Mouse (Mus musculus) lung, postnatal 14 days (tissue): ENCODE results near the gene Olig1.

Experiments used
- DNase-seq: peaks from one replicate; pipeline ENCODE4 v3.0.0; 2021

The Olig1 gene

GRCm38 (mm10) chr16:91269468-91270211 is at the start of gene Olig1:
TSS of gene Olig1 (plus strand) at chr16:91269772.
- peak; percentile 7 for DNase-seq

- no peak for DNase-seq
Observed at GRCm38 (mm10) chr16:91222171-91222642, 47.4 kb upstream of the Olig1 start.

- no peak for DNase-seq
Observed at GRCm38 (mm10) chr16:91222643-91223271, 46.8 kb upstream of the Olig1 start.

DNA sequence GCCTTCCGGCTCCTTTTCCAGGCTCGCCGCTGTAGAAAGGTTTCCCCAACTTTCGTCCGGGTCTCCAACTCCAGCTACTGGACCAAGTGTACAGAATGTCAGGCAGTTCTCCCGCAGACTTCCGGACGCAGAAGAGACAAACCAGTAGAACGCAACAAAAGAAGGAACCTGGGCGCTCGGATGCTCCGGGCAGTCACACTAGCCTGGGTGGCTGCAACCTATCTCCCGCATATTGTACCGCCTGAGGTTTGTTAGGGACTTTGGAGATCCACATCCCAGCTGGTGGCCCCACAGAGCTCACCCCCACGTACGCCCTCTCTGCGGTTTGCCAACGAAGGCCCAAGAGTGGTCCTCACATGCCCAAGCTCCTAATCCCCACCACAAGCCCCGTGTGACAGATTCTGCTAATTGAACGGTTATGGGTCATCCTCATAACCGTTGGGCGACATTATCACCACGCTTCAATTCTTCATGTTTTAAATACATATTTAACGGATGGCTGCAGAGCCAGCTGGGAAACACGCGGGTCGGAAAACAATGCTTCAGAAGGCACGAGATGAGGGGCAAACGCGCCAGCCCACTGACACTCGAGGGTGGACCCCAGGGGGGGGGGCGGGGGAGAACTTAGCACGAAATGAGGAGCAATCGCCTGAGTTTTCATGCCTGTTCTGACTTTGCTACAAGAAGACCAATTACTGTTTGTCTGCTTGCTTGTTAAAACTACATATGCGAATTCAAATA is 46.1 kb upstream of the Olig1 start:
- DNase-seq = no peak

- no peak for DNase-seq
Observed at GRCm38 (mm10) chr16:91224068-91224402, 45.5 kb upstream of the Olig1 start.

GRCm38 (mm10) chr16:91224481-91225232 is 44.9 kb upstream of the Olig1 start:
- DNase-seq = no peak

- DNase-seq = no peak
Observed at GRCm38 (mm10) chr16:91225233-91226037, 44.1 kb upstream of the Olig1 start, which contains the start of gene Olig2. TSS of gene Olig2 (plus strand) at chr16:91225457.

DNA sequence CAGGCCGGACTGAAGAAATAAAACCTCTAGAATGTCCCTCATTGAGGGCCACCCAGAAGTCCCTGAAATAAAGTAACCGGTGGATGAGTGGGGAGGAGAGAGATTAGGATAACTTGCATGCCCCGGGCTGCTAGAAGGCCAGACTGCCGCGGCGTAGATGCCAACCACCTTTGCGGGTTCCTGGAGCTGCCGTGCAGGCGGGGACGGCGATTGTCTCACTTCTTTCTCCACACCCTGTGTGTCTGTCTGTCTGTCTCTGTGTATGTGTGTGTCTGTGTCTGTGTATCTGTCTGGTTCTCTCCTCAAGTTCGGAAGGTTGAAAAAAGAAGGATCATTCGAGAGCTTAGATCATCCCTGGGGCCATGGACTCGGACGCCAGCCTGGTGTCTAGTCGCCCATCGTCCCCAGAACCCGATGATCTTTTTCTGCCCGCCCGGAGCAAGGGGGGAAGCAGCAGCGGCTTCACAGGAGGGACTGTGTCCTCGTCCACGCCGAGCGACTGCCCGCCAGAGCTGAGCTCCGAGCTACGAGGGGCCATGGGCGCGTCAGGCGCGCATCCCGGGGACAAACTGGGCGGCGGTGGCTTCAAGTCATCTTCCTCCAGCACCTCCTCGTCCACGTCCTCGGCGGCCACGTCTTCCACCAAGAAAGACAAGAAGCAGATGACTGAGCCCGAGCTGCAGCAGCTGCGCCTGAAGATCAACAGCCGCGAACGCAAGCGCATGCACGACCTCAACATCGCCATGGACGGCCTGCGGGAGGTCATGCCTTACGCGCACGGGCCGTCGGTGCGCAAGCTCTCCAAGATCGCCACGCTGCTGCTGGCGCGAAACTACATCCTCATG is 43.3 kb upstream of the Olig1 start:
- DNase-seq = no peak

DNA sequence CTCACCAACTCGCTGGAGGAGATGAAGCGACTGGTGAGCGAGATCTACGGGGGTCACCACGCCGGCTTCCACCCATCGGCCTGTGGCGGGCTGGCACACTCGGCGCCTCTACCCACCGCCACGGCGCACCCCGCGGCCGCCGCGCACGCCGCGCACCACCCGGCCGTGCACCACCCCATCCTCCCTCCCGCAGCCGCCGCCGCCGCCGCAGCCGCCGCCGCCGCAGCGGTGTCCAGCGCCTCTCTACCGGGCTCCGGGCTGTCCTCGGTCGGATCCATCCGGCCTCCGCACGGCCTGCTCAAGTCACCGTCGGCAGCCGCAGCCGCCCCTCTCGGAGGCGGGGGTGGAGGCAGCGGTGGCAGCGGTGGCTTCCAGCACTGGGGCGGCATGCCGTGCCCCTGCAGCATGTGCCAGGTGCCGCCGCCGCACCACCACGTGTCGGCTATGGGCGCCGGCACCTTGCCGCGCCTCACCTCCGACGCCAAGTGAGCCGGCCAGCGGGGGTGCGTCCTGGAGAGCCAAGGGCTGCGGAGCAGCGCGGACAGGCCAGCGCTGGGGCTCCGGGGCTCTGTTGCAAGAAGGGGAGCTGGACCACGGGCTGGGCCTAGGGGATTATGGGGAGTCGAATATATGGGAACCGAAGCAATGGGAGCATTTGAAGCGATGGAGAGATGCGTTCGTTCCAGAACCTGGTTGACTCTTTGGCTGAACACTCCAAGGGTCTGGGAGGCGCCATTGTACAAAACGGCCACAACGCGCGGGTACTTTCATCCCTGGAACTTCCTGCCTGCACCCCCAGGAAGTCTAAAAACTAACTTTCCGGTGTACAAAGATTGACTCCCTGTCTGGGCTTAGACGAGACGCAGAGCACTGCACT is 42.5 kb upstream of the Olig1 start:
- DNase-seq = no peak

DNA sequence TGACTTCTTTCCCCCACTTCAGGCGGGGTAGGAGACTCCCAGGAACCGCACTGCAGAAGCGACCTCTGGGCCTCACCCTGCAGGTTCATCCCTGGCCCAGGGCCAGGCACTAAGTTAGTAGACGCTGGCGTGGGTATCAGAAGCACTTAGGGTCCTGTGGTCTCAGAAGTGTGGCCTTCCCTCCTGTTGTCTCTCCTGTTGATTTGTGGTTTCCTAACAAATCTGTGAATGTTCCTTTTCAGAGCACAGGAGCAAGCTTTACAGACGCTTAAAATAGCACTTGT is 41.9 kb upstream of the Olig1 start:
- no peak for DNase-seq

- no peak for DNase-seq
Observed at GRCm38 (mm10) chr16:91228238-91229071, 41.1 kb upstream of the Olig1 start.

DNA sequence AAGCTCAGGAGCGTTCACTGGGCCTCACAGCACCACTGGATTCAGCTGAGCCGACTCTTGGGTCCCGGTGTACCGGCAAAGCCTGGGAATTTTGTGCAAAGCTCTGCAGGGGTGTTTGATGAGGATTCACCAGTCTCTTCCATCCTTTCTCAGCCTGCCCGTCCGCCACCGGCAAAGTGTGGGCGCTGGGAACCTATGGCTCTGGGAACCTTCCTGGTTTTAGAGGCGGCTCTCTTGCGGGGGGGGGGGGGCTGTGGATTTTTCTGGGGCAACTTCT is 40.6 kb upstream of the Olig1 start:
- no peak for DNase-seq

GRCm38 (mm10) chr16:91229643-91230042 is 39.9 kb upstream of the Olig1 start:
- DNase-seq = no peak

DNA sequence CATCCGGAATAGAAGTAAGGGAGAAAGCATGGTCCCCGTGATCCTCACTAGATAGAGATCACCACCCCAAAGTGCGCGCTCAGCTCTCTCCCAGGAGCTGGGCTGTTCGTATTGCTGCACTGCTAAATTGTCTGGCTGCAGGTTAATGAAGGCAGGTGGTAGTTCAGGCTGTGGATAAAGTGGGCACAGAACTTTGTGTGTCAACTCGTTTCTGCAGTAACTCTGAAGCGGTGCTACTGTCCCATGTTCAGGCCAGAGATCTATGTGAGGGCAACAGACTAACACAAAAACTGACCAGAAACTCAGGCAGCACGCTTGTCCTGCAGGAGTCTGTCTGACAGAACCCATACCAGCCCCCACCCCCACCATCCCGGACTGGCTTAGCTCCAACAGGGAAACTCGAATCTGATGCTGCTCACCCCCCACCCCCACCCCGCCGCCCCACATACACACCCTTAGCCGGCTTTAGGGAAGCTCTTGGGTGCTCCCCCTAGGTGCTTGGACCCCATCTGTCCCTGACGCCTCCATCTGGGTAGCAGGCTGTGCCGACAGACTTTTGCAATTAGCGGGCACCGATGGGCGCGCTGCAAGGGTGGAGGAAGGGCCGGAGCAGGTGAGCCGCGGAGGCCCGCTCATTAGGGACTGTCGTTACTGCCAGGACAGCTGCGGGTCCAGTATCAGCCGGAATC is 37.6 kb upstream of the Olig1 start:
- DNase-seq = no peak

GRCm38 (mm10) chr16:91232470-91233240 is 36.9 kb upstream of the Olig1 start:
- DNase-seq = no peak

DNA sequence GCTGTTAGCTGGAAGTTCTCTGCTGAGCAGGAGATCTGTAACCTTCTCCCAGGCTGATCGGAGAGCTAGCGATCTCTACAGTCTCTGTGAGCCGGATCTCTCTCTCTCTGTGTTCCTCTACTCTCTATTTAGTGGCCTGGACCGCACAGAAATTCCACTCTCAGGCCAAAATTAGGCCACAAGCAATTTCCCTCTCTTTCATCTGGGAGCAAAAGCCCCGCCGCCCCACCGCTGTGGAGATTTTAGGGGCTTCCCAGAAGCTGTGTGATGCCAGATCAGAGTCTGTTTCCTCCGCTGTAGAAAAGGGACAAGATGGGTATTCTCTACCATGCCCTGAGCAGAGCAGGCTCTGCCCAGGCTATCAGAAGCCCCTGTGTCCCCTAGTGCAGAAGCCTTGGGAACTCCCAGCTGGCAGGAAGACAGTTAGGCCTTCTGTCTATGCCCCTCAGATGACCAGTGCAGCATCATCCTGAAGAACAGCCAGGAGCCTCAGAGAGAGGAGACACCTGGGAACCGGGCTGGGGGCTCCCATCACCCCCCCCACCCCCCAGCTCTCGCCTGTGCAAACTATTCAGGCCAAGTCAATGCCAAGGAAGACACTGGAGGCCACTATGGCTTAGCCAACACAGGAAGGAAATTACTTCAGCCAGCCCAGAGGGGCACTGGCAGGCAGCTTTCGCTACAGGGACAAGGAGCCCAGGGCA is 36.2 kb upstream of the Olig1 start:
- DNase-seq = no peak

GRCm38 (mm10) chr16:91239024-91239423 is 30.5 kb upstream of the Olig1 start:
- DNase-seq = no peak

GRCm38 (mm10) chr16:91246292-91246691 is 23.3 kb upstream of the Olig1 start:
- no peak for DNase-seq
